Mouse (Mus musculus): ENCODE measurements around the gene Foxp1.

- TF ChIP-seq MYOD1 (IDR thresholded peaks at IDR 0.05; ENCODE audit: control insufficient read depth in 1 of 3, insufficient read length in 2 of 3, low read depth in 2 of 3) (no peak), USF1 (IDR thresholded peaks at IDR 0.05; ENCODE audit: low read depth) (no peak), E2F4 (IDR thresholded peaks at IDR 0.05; ENCODE audit: insufficient read depth) (no peak), POLR2A (IDR thresholded peaks at IDR 0.05; ENCODE audit: insufficient read length, low read depth) (no peak), POLR2AphosphoS2 (IDR thresholded peaks at IDR 0.05; ENCODE audit: insufficient read length, low read depth) (no peak), MAX (IDR thresholded peaks at IDR 0.05; ENCODE audit: low read depth) (no peak), MYOG (IDR thresholded peaks at IDR 0.05; ENCODE audit: control insufficient read depth in 1 of 3, insufficient read depth in 1 of 3, insufficient read length in 2 of 3, low read depth in 2 of 3) (no peak), TCF12 (IDR thresholded peaks at IDR 0.05; ENCODE audit: insufficient read depth, poor library complexity, severe bottlenecking) (no peak), CEBPB (IDR thresholded peaks at IDR 0.05; ENCODE audit: insufficient read depth, poor library complexity, severe bottlenecking) (no peak), REST (IDR thresholded peaks at IDR 0.05; ENCODE audit: insufficient read depth, insufficient read length) (no peak), SRF (IDR thresholded peaks at IDR 0.05; ENCODE audit: control insufficient read depth, insufficient read length, low read depth) (no peak), TCF3 (IDR thresholded peaks at IDR 0.05; ENCODE audit: insufficient read length, low read depth) (no peak)
These were observed 418.1 kb downstream of the Foxp1 start for GRCm38 (mm10) chr6:99104446-99104845.
